Mouse (Mus musculus) hindbrain, embryonic 10.5 days (tissue): ENCODE measurements around the gene Cfap65. TPM values are rescaled to one million over a fixed set of nuclear protein-coding genes. Genes with fewer than 3 reads are reported as not detected.

Experiments
- DNase-seq: peaks from one replicate; pipeline ENCODE4 v3.0.0-alpha.2; 2017; ENCODE audit warnings: low spot score
- H3K27ac ChIP-seq: fragments of 300-500 bp; sonication (generic); 2 replicates; pipeline ENCODE4 v1.5.1; 2016; ENCODE audit warnings: mild to moderate bottlenecking, moderate library complexity
- H3K27me3 ChIP-seq: fragments of 300-500 bp; sonication (generic); 2 replicates; pipeline ENCODE4 v1.6.1; 2016; ENCODE audit warnings: mild to moderate bottlenecking; ENCODE audit not compliant: poor library complexity, insufficient read depth, severe bottlenecking
- H3K36me3 ChIP-seq: fragments of 300-500 bp; sonication (generic); 2 replicates; pipeline ENCODE4 v1.6.1; 2016; ENCODE audit warnings: mild to moderate bottlenecking, moderate library complexity
- H3K4me1 ChIP-seq: fragments of 300-500 bp; sonication (generic); replicated peaks from 2 replicates; pipeline ENCODE4 v1.6.1; 2016; ENCODE audit warnings: mild to moderate bottlenecking
- H3K4me3 ChIP-seq: fragments of 300-500 bp; sonication (generic); 2 replicates; pipeline ENCODE4 v1.5.1; 2016; ENCODE audit warnings: mild to moderate bottlenecking, moderate library complexity
- H3K9me3 ChIP-seq: fragments of 300-500 bp; sonication (generic); 2 replicates; pipeline ENCODE4 v1.6.1; 2016; ENCODE audit warnings: mild to moderate bottlenecking, moderate library complexity
- WGBS: fragments of 180-500 bp; shearing (Covaris S2); methylation state at CpG from one replicate; pipeline ENCODE4 v1.1.7; 2016; 5-methylcytosine and 5-hydroxymethylcytosine counted together
- polyA plus RNA-seq: library from polyadenylated mRNA; unstranded; fragments of >200 nt; fragmentation: Nextera tagmentation; extraction: Ambion mirVana; gene quantifications from 2 replicates; pipeline ENCODE4 v1.2.1, GENCODE M21; 2016

Gene Cfap65
- polyA plus RNA-seq, 1 experiment from 2014 or later: 1.7 TPM

GRCm38 (mm10) chr1:74950576-74951490 lies 15.4 kb upstream of the Cfap65 start:
- no peak overlapping the region for H3K27ac ChIP-seq
- H3K4me1 ChIP-seq: peaks cover 45% of the 10 kb centered on the region
- peak; percentile 49 for DNase-seq
- no peaks in the 10 kb centered on the region for H3K36me3 ChIP-seq
- H3K9me3 ChIP-seq: no peaks in the 10 kb centered on the region
- H3K4me3 ChIP-seq: peak overlapping the region; percentile 51
- 1% methylated on average over 84 of the region's 84 CpGs for WGBS
- peaks cover 98% of the 10 kb centered on the region for H3K27me3 ChIP-seq

- peak overlapping the region; percentile 51; the same call in 1 of the 2 replicates for H3K4me3 ChIP-seq
- no peak overlapping the region for H3K27ac ChIP-seq
- no peak for DNase-seq
- peaks cover 45% of the 10 kb centered on the region for H3K4me1 ChIP-seq
- 1% methylated on average over 16 of the region's 16 CpGs for WGBS
- no peaks in the 10 kb centered on the region for H3K9me3 ChIP-seq
- no peaks in the 10 kb centered on the region for H3K36me3 ChIP-seq
- peaks cover 99% of the 10 kb centered on the region for H3K27me3 ChIP-seq
Observed at GRCm38 (mm10) chr1:74950066-74950465, 14.7 kb upstream of the Cfap65 start.

GRCm38 (mm10) chr1:74949666-74950050 lies 14.3 kb upstream of the Cfap65 start:
- WGBS: 4% methylated on average over 24 of the region's 24 CpGs
- H3K4me3 ChIP-seq: 0 out of 2 replicates have a peak overlapping the region, but pooled peaks have one; percentile 0
- H3K27ac ChIP-seq: no peak overlapping the region
- no peaks in the 10 kb centered on the region for H3K9me3 ChIP-seq
- H3K36me3 ChIP-seq: no peaks in the 10 kb centered on the region
- DNase-seq: peak; percentile 28
- H3K27me3 ChIP-seq: peaks cover 99% of the 10 kb centered on the region
- H3K4me1 ChIP-seq: peaks cover 45% of the 10 kb centered on the region

GRCm38 (mm10) chr1:74948784-74949665 lies 13.6 kb upstream of the Cfap65 start:
- WGBS: 2% methylated on average over 20 of the region's 20 CpGs
- H3K4me3 ChIP-seq: peak overlapping the region; percentile 47
- no peak overlapping the region for H3K27ac ChIP-seq
- H3K4me1 ChIP-seq: peaks cover 45% of the 10 kb centered on the region
- H3K27me3 ChIP-seq: peaks cover 94% of the 10 kb centered on the region
- no peaks in the 10 kb centered on the region for H3K36me3 ChIP-seq
- DNase-seq: peak; percentile 67
- no peaks in the 10 kb centered on the region for H3K9me3 ChIP-seq

GRCm38 (mm10) chr1:74947986-74948670 lies 12.7 kb upstream of the Cfap65 start:
- Histone ChIP-seq H3K4me1 (peaks cover 45% of the 10 kb centered on the region), H3K27ac (no peak overlapping the region), H3K9me3 (no peaks in the 10 kb centered on the region), H3K4me3 (peak overlapping the region; percentile 47), H3K27me3 (peaks cover 85% of the 10 kb centered on the region), H3K36me3 (no peaks in the 10 kb centered on the region)
- WGBS: 3% methylated on average over 41 of the region's 41 CpGs
- DNase-seq: peak; percentile 54

- H3K9me3 ChIP-seq: no peaks in the 10 kb centered on the region
- no peak for DNase-seq
- 55% methylated on average over 12 of the region's 12 CpGs for WGBS
- no peaks in the 10 kb centered on the region for H3K36me3 ChIP-seq
- peaks cover 47% of the 10 kb centered on the region for H3K27me3 ChIP-seq
- H3K4me3 ChIP-seq: no peak overlapping the region
- no peak overlapping the region for H3K27ac ChIP-seq
- H3K4me1 ChIP-seq: no peaks in the 10 kb centered on the region; the same call in 1 of the 2 replicates
Observed at GRCm38 (mm10) chr1:74941651-74942360, 6.4 kb upstream of the Cfap65 start.

- Histone ChIP-seq H3K36me3 (no peaks in the 10 kb centered on the region), H3K4me1 (no peaks in the 10 kb centered on the region; the same call in 1 of the 2 replicates), H3K9me3 (no peaks in the 10 kb centered on the region), H3K27ac (no peak overlapping the region), H3K27me3 (peaks cover 39% of the 10 kb centered on the region), H3K4me3 (no peak overlapping the region)
- no peak for DNase-seq
- WGBS: 8% methylated on average over 3 of the region's 3 CpGs
Observed at GRCm38 (mm10) chr1:74939762-74940161, 4.4 kb upstream of the Cfap65 start.

- no peaks in the 10 kb centered on the region for H3K9me3 ChIP-seq
- H3K4me1 ChIP-seq: no peaks in the 10 kb centered on the region
- WGBS: 47% methylated on average over 12 of the region's 12 CpGs
- peaks cover 39% of the 10 kb centered on the region for H3K27me3 ChIP-seq
- no peak overlapping the region for H3K4me3 ChIP-seq
- no peak for DNase-seq
- no peaks in the 10 kb centered on the region for H3K36me3 ChIP-seq
- no peak overlapping the region for H3K27ac ChIP-seq
Observed at GRCm38 (mm10) chr1:74936221-74936830, 927 bp upstream of the Cfap65 start.

GRCm38 (mm10) chr1:74927621-74928296 lies 7.6 kb downstream of the Cfap65 start:
- H3K27ac ChIP-seq: no peak overlapping the region
- 82% methylated on average over 9 of the region's 9 CpGs for WGBS
- no peaks in the 10 kb centered on the region for H3K36me3 ChIP-seq
- no peak overlapping the region for H3K4me3 ChIP-seq
- no peak for DNase-seq
- H3K27me3 ChIP-seq: peaks cover 48% of the 10 kb centered on the region
- no peaks in the 10 kb centered on the region for H3K9me3 ChIP-seq
- H3K4me1 ChIP-seq: no peaks in the 10 kb centered on the region

- peak; percentile 37 for DNase-seq
- H3K27ac ChIP-seq: no peak overlapping the region
- H3K9me3 ChIP-seq: no peaks in the 10 kb centered on the region
- H3K4me3 ChIP-seq: no peak overlapping the region
- no peaks in the 10 kb centered on the region for H3K4me1 ChIP-seq
- H3K36me3 ChIP-seq: no peaks in the 10 kb centered on the region
- H3K27me3 ChIP-seq: peaks cover 55% of the 10 kb centered on the region
- WGBS: 42% methylated on average over 6 of the region's 6 CpGs
Observed at GRCm38 (mm10) chr1:74926721-74927120, 8.7 kb downstream of the Cfap65 start.

GRCm38 (mm10) chr1:74924464-74924863 lies 10.9 kb downstream of the Cfap65 start:
- Histone ChIP-seq H3K36me3 (no peaks in the 10 kb centered on the region), H3K9me3 (no peaks in the 10 kb centered on the region), H3K4me3 (no peak overlapping the region), H3K27me3 (peaks cover 55% of the 10 kb centered on the region), H3K4me1 (no peaks in the 10 kb centered on the region), H3K27ac (no peak overlapping the region)
- no peak for DNase-seq
- 66% methylated on average over 4 of the region's 4 CpGs for WGBS
